Mouse (Mus musculus): ENCODE measurements around the gene Cyp2g1. TPM values are rescaled to one million over a fixed set of nuclear protein-coding genes. Genes with fewer than 3 reads are reported as not detected.
"Not testable (repeated sequence)": the region's sequence is repeated elsewhere in the genome, so short reads cannot be mapped to it uniquely, and the experiment has no call there.

Gene Cyp2g1
- polyA plus RNA-seq, 1 experiment from 2014 or later: not detected

DNA sequence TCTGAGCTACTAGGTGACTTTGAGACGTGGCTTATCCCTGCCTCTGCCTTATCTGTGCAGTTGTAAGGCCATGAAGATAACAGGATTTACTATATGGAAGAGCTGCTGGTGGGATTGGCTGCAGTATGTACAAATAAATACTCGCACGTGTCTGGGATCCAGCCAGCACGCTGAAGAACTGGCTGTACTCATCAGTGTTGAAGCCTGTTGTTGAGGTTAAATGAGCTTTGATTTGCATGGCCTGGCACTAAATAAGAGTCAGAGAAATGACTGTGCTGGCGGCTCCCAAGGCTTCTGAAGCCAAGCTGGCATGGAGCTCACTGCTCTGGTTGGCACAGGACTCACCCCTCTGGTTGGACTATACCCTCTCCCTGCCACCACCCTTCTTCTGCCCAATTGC lies 25.5 kb upstream of the Cyp2g1 start:
- H3K4me3 ChIP-seq (replicated peaks): no peak overlapping the region
- H3K4me2 ChIP-seq: no peak overlapping the region
- H3K9ac ChIP-seq: no peak overlapping the region
- no peak for ATAC-seq (ENCODE audit: low read depth)
- no peak for DNase-seq
- H3K4me1 ChIP-seq (replicated peaks): no peaks in the 10 kb centered on the region
- H3K27me3 ChIP-seq: no peaks in the 10 kb centered on the region
- no peaks in the 10 kb centered on the region for H3K9me3 ChIP-seq (replicated peaks)
- 57% methylated on average over 5 of the region's 5 CpGs for WGBS (ENCODE audit: insufficient replicate concordance)
- H3K36me3 ChIP-seq: no peaks in the 10 kb centered on the region
- no peak overlapping the region for H3K27ac ChIP-seq

DNA sequence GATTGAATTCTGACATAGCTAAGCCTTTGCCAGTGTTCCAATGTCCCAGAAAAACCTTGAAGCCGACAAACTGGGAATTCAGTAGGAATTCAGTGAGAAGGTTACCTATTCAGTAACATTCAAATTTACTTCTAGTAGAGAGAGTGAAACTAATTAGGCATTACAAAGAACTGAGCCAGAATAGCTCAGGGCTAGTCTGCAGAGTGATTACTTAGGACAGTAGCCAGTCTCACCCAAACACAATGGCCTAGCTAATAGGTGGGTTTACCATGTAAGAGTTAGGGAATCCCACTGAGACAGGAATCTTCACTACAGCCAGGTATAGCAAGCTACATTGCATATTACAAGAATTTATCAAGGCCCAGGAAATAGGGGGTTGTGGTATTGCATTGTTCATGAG lies 22.7 kb upstream of the Cyp2g1 start:
- WGBS (ENCODE audit: insufficient replicate concordance): 41% methylated on average over 1 of the region's 1 CpGs
- ATAC-seq (ENCODE audit: low read depth); H3K9ac ChIP-seq: not testable (repeated sequence)

DNA sequence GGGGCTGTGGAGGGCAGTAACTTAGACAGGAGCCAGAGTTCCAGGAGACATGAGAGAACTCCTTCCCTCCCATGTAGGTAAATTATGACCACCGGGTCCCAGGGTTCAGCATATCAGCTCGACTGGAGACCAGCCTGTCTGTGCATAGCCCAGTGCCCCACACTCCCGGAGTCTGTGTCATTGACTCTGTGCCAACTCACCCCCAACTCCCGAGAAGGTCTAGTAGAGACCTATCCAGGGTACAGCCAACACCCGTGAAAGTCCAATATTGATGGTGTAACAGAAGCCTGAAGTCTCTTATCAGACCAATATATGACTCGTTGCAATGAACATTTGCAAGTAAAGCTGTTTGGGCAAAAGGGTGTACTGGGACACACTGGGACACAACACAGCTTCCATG lies 18.7 kb upstream of the Cyp2g1 start:
- H3K9ac ChIP-seq: no peak overlapping the region
- DNase-seq (no peak), ATAC-seq (ENCODE audit: low read depth) (no peak)
- H3K4me3 ChIP-seq (replicated peaks): no peak overlapping the region
- H3K4me2 ChIP-seq: no peak overlapping the region
- no peaks in the 10 kb centered on the region for H3K36me3 ChIP-seq
- no peaks in the 10 kb centered on the region; the same call in 1 of the 2 replicates for H3K9me3 ChIP-seq (replicated peaks)
- no peaks in the 10 kb centered on the region for H3K27me3 ChIP-seq
- WGBS (ENCODE audit: insufficient replicate concordance): 52% methylated on average over 6 of the region's 6 CpGs
- H3K4me1 ChIP-seq (replicated peaks): no peaks in the 10 kb centered on the region
- H3K27ac ChIP-seq: no peak overlapping the region

More for the DNA sequence above, 22.7 kb upstream of the Cyp2g1 start:
- not testable (repeated sequence) for H3K27me3 ChIP-seq; H3K36me3 ChIP-seq; H3K27ac ChIP-seq; H3K4me3 ChIP-seq (replicated peaks); H3K4me2 ChIP-seq; DNase-seq; H3K9me3 ChIP-seq (replicated peaks); H3K4me1 ChIP-seq (replicated peaks)

DNA sequence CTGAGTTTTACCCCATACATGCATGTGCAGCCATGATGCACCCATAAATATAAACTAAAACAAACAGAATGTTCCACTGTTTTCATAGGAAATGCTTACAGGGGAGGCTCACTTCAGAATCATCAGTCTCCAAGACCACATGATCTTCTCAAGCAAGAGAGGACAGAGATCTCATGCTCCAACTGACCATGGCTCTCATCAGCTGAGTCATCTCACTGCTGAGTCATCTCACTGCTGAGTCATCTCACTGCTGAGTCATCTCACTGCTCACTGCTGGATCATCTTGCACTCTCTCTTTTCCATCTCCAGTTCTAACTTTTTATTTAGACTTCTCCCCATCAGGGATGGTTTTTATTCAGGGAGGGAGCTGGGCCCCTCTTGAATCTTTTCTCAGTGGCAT lies 8.6 kb upstream of the Cyp2g1 start:
- Histone ChIP-seq H3K36me3 (no peaks in the 10 kb centered on the region), H3K9ac (no peak overlapping the region), H3K27ac (no peak overlapping the region), H3K9me3 (replicated peaks) (0 out of 2 replicates have a peak, but pooled peaks cover 5% of the 10 kb centered on the region), H3K4me3 (replicated peaks) (no peak overlapping the region), H3K27me3 (no peaks in the 10 kb centered on the region), H3K4me1 (replicated peaks) (no peaks in the 10 kb centered on the region), H3K4me2 (no peak overlapping the region)
- DNase-seq (no peak), ATAC-seq (ENCODE audit: low read depth) (no peak)

DNA sequence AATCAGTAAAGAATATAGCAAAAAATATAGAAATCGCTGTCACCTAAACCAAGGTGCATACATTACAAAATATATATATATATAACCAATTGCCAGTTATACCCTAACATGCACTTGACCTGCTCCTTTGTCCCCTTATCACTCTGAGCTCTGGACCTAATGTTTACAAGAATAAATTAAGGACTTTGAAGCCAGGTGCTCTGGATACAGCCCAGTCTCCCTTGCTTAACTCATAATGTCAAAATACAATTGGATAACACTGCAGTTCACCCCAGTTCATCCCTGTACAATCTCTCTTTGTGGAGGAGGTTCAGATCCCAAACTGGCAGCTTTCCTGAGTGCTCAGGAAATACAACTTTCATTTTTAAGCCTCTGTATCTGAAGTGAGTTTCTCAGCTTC lies 7.7 kb upstream of the Cyp2g1 start:
- WGBS (ENCODE audit: insufficient replicate concordance): 56% methylated on average over 1 of the region's 1 CpGs
- ATAC-seq (ENCODE audit: low read depth) (no peak), DNase-seq (no peak)
- Histone ChIP-seq H3K4me1 (replicated peaks) (no peaks in the 10 kb centered on the region), H3K9me3 (replicated peaks) (no peaks in the 10 kb centered on the region), H3K9ac (no peak overlapping the region), H3K4me2 (no peak overlapping the region), H3K27me3 (no peaks in the 10 kb centered on the region), H3K36me3 (no peaks in the 10 kb centered on the region), H3K4me3 (replicated peaks) (no peak overlapping the region), H3K27ac (no peak overlapping the region)

DNA sequence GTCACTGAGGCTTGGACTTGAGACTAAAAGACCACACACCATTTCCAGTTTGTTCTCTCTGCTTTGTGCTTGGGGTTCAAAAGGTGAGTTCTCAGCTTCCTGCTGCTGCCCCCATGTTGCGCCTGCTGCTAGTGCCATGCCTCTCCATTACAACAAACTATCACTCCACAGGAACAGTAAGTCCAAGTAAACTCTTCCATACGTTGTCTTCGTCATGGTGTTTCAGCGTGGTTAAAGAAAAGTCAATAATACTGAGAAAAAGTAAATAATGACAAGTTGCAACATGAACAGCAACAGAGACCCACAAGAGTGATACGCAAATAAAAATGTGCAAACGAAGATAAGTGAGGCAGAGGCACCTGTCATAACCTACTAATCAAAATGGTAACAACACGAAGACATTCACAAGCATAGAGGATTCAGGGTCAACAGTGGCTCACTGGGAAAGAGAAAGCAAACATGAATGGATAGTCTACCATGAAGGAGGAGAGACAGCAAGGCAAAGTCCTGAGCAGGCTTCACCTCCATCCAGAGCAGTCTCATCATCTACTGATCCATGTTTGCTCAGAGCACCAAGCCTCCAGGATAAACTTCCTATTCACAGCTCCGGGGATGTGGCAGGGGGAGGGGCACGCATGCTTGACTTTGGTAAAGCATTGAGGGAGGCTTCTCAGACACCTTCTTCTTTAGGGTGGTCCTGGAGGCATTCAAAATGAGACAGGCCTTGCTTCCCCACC lies 23.0 kb downstream of the Cyp2g1 start:
- H3K4me2 ChIP-seq; H3K4me3 ChIP-seq (replicated peaks); H3K27ac ChIP-seq; DNase-seq; H3K9me3 ChIP-seq (replicated peaks); H3K9ac ChIP-seq; H3K27me3 ChIP-seq; H3K4me1 ChIP-seq (replicated peaks); ATAC-seq (ENCODE audit: low read depth); H3K36me3 ChIP-seq: not testable (repeated sequence)
- 50% methylated on average over 9 of the region's 9 CpGs for WGBS (ENCODE audit: insufficient replicate concordance)

DNA sequence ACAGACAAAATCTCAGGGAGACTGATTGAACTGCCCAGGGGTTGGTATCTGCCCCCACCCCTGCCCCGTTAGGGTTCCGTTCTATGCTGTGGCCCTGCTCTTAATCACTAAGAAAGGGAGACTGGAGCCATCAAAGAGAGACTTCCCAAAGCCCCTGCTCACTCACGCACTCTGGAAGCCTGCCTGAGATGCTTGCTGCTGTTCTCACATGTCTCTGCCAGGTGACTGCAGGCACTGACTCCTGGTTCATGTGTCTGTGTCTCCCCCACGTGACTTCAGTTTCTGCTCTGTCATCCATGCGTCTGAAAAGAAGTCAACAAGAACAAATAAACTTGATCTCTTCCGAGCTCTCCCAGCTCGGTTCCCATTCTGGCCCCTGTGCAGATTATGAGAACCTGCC lies 24.0 kb downstream of the Cyp2g1 start:
- not testable (repeated sequence) for H3K27me3 ChIP-seq; H3K9ac ChIP-seq; H3K27ac ChIP-seq; H3K4me1 ChIP-seq (replicated peaks); DNase-seq; H3K36me3 ChIP-seq; ATAC-seq (ENCODE audit: low read depth); H3K4me3 ChIP-seq (replicated peaks); H3K4me2 ChIP-seq; H3K9me3 ChIP-seq (replicated peaks)
- 58% methylated on average over 7 of the region's 7 CpGs for WGBS (ENCODE audit: insufficient replicate concordance)

DNA sequence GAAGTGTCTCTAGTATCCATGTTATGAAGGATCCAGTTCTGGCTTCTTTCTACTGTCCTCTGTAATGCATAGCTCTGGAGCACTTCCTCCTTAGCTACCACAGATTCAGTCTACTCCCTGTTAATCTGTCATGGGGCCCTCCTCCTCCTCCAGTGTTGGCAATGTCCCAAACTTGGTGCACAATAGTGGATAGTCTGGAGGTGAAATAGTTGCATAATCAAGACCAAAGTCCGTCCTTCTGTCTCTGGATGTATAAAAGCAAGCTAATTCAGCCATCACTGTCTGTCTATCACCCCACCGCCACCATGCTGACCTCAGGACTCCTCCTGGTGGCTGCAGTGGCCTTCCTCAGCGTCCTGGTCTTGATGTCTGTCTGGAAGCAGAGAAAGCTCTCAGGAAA lies 26.4 kb downstream of the Cyp2g1 start, which contains the start of gene Cyp2a5:
TSS of gene Cyp2a5 (plus strand) at position 247 of the 400 bp plus-strand sequence.
- not testable (repeated sequence) for H3K27me3 ChIP-seq; H3K4me3 ChIP-seq (replicated peaks); ATAC-seq (ENCODE audit: low read depth); H3K36me3 ChIP-seq; H3K9me3 ChIP-seq (replicated peaks); H3K27ac ChIP-seq; H3K9ac ChIP-seq; H3K4me2 ChIP-seq; H3K4me1 ChIP-seq (replicated peaks); DNase-seq
- 50% methylated on average over 3 of the region's 3 CpGs for WGBS (ENCODE audit: insufficient replicate concordance)

DNA sequence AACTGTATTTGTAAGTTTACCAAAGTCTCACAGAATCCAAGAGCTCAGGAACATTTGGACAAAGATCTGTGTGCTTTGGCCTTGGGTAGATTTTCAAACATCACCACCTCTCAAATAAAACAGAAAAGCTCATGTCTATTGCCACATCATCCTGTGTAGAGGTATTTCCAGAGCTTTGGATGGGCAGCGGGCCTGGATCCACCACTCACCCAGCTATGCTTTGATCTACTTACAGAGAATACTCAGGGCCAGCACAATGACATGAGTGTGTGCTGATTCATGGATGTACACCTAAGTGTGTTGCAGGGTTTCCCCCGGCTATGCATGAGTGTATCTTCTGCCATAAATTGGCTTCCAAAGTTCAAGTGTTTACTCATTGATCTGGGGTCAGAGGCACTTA lies 34.7 kb downstream of the Cyp2g1 start:
- 60% methylated on average over 2 of the region's 2 CpGs for WGBS (ENCODE audit: insufficient replicate concordance)
- H3K9me3 ChIP-seq (replicated peaks); DNase-seq; H3K9ac ChIP-seq; H3K4me3 ChIP-seq (replicated peaks); H3K27me3 ChIP-seq; ATAC-seq (ENCODE audit: low read depth); H3K36me3 ChIP-seq; H3K4me2 ChIP-seq; H3K4me1 ChIP-seq (replicated peaks); H3K27ac ChIP-seq: not testable (repeated sequence)

DNA sequence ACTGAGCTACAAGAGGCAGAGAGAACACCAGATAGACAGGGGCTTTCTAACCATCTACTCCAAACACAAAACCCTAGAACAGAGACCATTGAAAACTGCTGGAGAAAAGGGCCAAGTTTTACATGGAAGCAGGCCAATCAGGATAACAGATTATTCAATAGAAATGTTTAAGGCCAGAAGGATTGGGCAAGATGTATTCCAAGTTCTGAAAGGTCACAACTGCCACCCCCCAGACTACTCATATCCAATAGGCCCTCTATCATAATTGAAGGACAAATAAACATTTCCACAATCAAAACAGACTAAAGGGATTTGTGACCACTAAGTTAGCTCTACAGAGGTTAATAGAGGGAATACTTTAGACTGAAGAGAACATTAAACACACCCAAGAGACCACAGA lies 41.4 kb downstream of the Cyp2g1 start:
- H3K4me3 ChIP-seq (replicated peaks); ATAC-seq (ENCODE audit: low read depth); H3K36me3 ChIP-seq; H3K27ac ChIP-seq; H3K27me3 ChIP-seq; H3K9ac ChIP-seq; DNase-seq; H3K4me1 ChIP-seq (replicated peaks); H3K4me2 ChIP-seq; H3K9me3 ChIP-seq (replicated peaks): not testable (repeated sequence)

Measured in liver, embryonic 13.5 days (tissue).